Mouse (Mus musculus) erythroblast, embryonic 14.5 days (primary cell): Measurements from ENCODE around the gene Rnf103. TPM values are rescaled to one million over a fixed set of nuclear protein-coding genes. Genes with fewer than 3 reads are reported as not detected.
"Not testable (repeated sequence)": the region's sequence is repeated elsewhere in the genome, so short reads cannot be mapped to it uniquely, and the experiment has no call there.

Experiments
- H3K27me3 ChIP-seq: 2 replicates; pipeline ENCODE4 v1.6.1; 2012; ENCODE audit warnings: inconsistent platforms; ENCODE audit not compliant: control insufficient read depth
- H3K36me3 ChIP-seq: 2 replicates; pipeline ENCODE4 v1.6.1; 2012; ENCODE audit warnings: mild to moderate bottlenecking, inconsistent platforms; ENCODE audit not compliant: control insufficient read depth
- H3K4me1 ChIP-seq: 2 replicates; pipeline ENCODE4 v1.6.1; 2012; ENCODE audit warnings: inconsistent platforms; ENCODE audit not compliant: control insufficient read depth
- H3K4me3 ChIP-seq: replicated peaks from 2 replicates; pipeline ENCODE3; 2012; ENCODE audit warnings: moderate library complexity, mild to moderate bottlenecking, inconsistent platforms
- H3K9me3 ChIP-seq: 2 replicates; pipeline ENCODE4 v1.6.1; 2012; ENCODE audit warnings: low read length, inconsistent platforms, mixed read lengths; ENCODE audit not compliant: control insufficient read depth
- GATA1 ChIP-seq: IDR thresholded peaks from 2 replicates; pipeline ENCODE4 v1.6.1; 2012; ENCODE audit warnings: low read length, inconsistent platforms, mixed read lengths
- TAL1 ChIP-seq: IDR thresholded peaks from 3 replicates; pipeline ENCODE4 v1.6.1; 2012; ENCODE audit warnings: low read length, inconsistent platforms, mixed read lengths
- polyA plus RNA-seq: library from polyadenylated mRNA; stranded (reverse); fragments of >175 nt; gene quantifications from 2 replicates; pipeline ENCODE4 v1.2.3, GENCODE M21; 2012

Rnf103 gene
- 0.36 and 0.44 TPM in 2 replicates for polyA plus RNA-seq

DNA sequence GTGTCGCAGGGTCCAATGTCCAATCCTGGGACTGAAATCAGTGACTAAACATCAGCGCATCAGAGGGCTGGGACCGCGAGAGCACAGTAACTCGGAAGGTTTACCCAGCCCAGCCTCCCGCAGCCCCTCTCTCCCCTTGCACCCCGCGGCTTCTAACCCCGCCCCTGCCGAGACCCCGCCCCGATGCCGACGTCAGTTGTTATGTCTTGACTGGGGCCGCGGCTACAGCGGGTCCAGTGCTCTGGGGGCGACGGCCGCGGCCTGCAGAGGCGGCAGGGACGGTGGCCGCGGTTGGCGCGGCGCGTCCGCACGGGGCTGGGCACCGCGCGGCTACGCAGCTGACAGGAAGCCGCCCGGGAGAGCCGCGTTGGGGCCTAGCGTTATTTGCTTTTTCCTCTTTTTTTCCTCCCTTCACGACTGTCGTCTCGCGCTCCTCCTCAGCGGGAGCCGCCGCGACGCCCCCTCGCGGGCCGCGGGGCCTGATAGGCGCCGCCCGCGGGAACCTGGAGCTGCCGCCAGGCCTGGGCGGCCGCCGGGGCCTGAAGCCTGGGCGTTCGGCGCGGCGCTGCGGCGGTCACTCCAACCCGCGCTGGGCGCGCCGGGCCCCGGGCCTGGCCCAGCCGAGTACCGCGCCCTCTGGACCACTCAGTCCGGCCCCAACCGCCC lies at the start of gene Rnf103:
TSS of gene Rnf103 (plus strand) at position 220 of the 666 bp plus-strand sequence.
- Histone ChIP-seq H3K9me3 (no peaks in the 10 kb centered on the region), H3K4me3 (peak within 1 kb of the TSS; percentile 93), H3K27me3 (peaks cover 18% of the 10 kb centered on the region), H3K36me3 (peaks cover 13% of the 10 kb centered on the region), H3K4me1 (peaks cover 24% of the 10 kb centered on the region)
- TF ChIP-seq TAL1 = no peak
- TF ChIP-seq GATA1 = no peak

DNA sequence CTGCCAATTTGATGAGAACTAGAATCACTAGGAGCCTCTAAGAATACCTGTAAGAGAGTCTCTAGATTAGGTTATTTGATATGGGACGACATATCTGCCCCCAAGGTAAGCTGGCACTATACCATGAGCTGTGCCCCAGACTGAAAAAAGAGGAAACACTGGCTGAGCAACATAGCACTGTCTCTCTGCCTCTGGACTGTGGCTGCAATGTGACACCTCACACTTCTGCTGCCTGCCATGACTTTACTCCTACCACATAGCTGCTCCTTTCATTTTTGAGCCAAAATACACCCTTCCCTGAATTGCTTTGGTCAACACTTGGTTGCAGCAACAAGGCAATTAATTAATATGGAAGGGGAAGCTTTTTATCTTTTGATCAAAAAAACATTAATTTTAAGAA lies 48.9 kb upstream of the Rnf103 start:
- peaks cover 18% of the 10 kb centered on the region for H3K4me1 ChIP-seq
- H3K36me3 ChIP-seq = no peaks in the 10 kb centered on the region
- H3K9me3 ChIP-seq = no peaks in the 10 kb centered on the region
- no peak overlapping the region for H3K4me3 ChIP-seq
- TF ChIP-seq TAL1 = no peak
- TF ChIP-seq GATA1 = no peak
- no peaks in the 10 kb centered on the region for H3K27me3 ChIP-seq

DNA sequence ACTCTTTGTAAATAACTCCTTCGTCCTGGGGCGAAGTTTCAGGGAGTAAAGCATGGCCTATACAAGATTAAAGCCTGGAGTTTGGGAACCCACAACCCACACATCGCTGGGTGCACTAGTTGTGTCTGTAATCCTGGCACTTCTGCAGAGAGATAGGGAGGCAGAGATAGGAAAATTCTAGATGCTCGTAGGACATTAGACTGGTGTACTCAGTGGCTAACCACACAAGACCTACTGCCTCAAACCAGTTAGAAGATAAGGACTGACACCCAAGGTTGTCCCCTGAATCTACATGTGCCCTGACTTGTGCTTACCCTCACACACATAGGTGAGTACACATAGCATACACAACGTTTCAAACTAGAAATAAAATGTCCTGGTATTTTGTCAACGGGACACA lies 48.1 kb upstream of the Rnf103 start:
- TF ChIP-seq GATA1 (no peak), TAL1 (no peak)
- Histone ChIP-seq H3K36me3 (no peaks in the 10 kb centered on the region), H3K4me3 (no peak overlapping the region), H3K4me1 (peaks cover 17% of the 10 kb centered on the region), H3K9me3 (no peaks in the 10 kb centered on the region), H3K27me3 (no peaks in the 10 kb centered on the region)

DNA sequence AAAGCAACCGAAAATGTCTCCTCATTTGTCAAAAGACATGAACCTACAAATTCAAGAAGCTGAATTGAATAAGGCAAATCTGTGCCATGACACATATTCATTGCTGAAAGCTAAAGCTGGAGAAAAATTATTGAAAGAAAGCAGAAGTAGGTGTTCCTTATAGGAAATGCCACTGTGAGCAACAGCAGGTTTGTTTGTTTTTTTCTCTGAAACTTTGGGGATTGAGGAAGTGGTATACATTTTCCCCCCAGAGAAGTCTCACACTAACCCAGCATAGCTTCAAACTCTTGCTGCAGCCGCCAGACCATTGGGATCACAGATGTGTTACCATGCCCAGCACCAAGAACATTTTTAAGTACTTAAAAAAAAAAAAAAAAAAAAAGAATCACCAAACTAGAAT lies 40.9 kb upstream of the Rnf103 start:
- Histone ChIP-seq H3K4me1 (no peaks in the 10 kb centered on the region), H3K4me3 (no peak overlapping the region), H3K36me3 (no peaks in the 10 kb centered on the region), H3K27me3 (peaks cover under 1% of the 10 kb centered on the region; the same call in 1 of the 2 replicates), H3K9me3 (no peaks in the 10 kb centered on the region)
- no peak for TF ChIP-seq TAL1
- TF ChIP-seq GATA1 = no peak

GRCm38 (mm10) chr6:71453983-71454739 lies 39.5 kb upstream of the Rnf103 start:
- H3K36me3 ChIP-seq, H3K9me3 ChIP-seq, H3K4me3 ChIP-seq, H3K4me1 ChIP-seq, H3K27me3 ChIP-seq: not testable (repeated sequence)

DNA sequence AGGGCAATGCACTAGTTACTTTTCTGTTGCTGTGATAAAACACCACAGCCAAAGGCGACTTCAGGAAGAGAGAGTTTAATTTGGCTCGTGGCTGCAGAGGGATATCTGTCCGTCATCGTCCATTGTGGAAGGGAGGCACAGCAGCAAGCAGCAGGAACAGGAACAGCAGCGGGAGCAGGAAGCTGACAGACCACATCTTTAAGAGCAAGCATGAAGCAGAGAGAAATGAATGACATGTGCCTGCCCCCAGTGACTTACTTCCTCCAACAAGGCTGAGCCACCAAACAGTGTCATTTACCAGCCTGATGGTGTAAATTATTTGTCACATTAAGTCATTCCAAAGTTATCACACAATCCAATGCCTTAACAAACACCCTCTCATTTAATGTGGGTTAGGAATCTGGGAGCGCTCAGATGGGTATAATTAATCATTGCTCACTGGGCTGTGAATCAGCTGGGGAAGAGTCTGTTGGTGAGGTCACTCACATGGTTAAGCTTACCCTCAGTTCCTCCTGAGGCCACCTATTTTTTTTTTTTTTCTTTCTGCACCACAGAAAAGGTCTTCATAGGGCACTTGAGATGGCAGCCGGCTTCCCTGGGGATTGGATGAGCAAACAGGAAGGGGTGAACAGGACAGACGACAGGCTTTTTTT lies 35.6 kb upstream of the Rnf103 start:
- Histone ChIP-seq H3K4me1 (no peaks in the 10 kb centered on the region), H3K4me3 (no peak overlapping the region), H3K9me3 (peaks cover 2% of the 10 kb centered on the region; the same call in 1 of the 2 replicates), H3K27me3 (peaks cover 3% of the 10 kb centered on the region; the same call in 1 of the 2 replicates), H3K36me3 (no peaks in the 10 kb centered on the region)
- TF ChIP-seq GATA1 = no peak
- no peak for TF ChIP-seq TAL1

DNA sequence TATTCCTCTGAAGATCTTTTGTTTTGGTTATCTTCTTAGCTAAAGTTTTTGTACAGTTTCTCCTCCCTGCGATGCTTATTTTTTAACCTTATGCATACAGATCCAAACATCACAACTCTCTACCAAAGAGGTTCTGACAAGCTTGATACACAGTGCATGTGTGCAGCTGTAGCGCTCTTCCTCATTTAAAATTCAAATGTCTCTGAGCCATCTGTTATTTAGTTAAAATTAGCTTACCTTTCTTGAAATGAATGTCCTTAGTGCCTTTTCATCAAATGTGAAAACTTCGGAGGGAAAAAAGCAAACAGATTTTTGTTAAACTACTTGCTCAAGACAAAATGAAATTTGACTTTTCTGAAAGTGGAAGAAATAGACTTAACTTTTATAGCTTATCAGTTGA lies 28.5 kb upstream of the Rnf103 start:
- Histone ChIP-seq H3K9me3 (peaks cover 2% of the 10 kb centered on the region; the same call in 1 of the 2 replicates), H3K4me3 (no peak overlapping the region), H3K36me3 (no peaks in the 10 kb centered on the region), H3K27me3 (no peaks in the 10 kb centered on the region; the same call in 1 of the 2 replicates), H3K4me1 (no peaks in the 10 kb centered on the region)
- TF ChIP-seq TAL1 (no peak), GATA1 (no peak)

GRCm38 (mm10) chr6:71467766-71468165 lies 25.9 kb upstream of the Rnf103 start:
- Histone ChIP-seq H3K36me3 (no peaks in the 10 kb centered on the region), H3K9me3 (peaks cover 2% of the 10 kb centered on the region; the same call in 1 of the 2 replicates), H3K4me1 (0 out of 2 replicates have a peak, but pooled peaks cover 2% of the 10 kb centered on the region), H3K27me3 (no peaks in the 10 kb centered on the region), H3K4me3 (no peak overlapping the region)
- no peak for TF ChIP-seq GATA1
- no peak for TF ChIP-seq TAL1

GRCm38 (mm10) chr6:71469291-71469690 lies 24.4 kb upstream of the Rnf103 start:
- no peaks in the 10 kb centered on the region for H3K36me3 ChIP-seq
- TF ChIP-seq GATA1 = no peak
- no peak for TF ChIP-seq TAL1

More at GRCm38 (mm10) chr6:71469291-71469690, 24.4 kb upstream of the Rnf103 start:
- Histone ChIP-seq H3K27me3 (no peaks in the 10 kb centered on the region), H3K4me3 (no peak overlapping the region), H3K4me1 (0 out of 2 replicates have a peak, but pooled peaks cover 2% of the 10 kb centered on the region), H3K9me3 (no peaks in the 10 kb centered on the region)
